Mouse (Mus musculus) left cerebral cortex, adult 8-10 months (tissue): ENCODE results near the gene Rtbdn. TPM values are rescaled to one million over a fixed set of nuclear protein-coding genes. Genes with fewer than 3 reads are reported as not detected.
A peak's percentile ranks its signal among the peaks of the same experiment; 100 is the strongest.

ENCODE experiments used
- DNase-seq, 2 experiments: peaks; one replicate each; pipeline ENCODE4 v3.0.0; 2022; ENCODE audit warnings: low spot score in 2 of 2
- microRNA-seq, 2 experiments: library from miRNA; unstranded; fragments of <30 nt; microRNA quantifications; one replicate each; pipeline ENCODE4 v1.2.0; 2022
- total RNA-seq, 4 experiments: library from RNA; stranded (reverse); gene quantifications; 2 replicates each; pipeline ENCODE4 v1.2.4; 2022

The Rtbdn gene
- total RNA-seq, 4 experiments from 2014 or later: 1.2 to 1.5 (median 1.3) TPM

DNA sequence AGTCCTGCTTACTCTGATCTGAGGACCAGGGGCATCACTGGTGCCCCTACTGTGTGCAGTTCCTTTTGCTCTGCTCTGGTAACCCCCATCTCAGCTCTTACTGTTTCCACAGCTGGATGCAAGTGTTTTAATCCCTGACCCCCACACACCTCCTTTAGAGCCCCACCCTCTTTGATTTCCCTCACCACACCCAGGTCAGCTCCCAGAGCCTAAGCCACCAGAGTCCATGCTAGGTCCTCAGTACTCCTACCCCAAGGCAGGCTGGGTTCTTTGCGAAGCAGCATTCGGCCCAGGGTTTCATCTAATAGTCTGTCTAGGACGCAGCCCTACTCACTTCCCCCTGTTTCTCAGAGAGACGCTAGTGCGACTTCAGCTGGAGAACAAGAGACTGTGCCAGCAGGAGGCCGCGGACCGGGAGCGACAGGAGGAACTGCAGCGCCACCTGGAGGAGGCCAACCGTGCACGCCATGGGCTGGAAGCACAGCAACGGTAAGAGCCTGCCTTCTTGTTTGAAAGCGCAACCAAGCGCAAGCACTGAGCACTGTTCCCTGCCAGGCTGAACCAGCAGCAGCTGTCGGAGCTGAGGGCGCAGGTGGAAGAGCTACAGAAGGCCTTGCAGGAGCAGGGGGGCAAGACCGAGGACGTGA lies 51.0 kb downstream of the Rtbdn start:
- peak; percentile 72 to 80 for DNase-seq

Small RNA genes lying within 50 kb of the gene (microRNA-seq; reads per million reads assigned to microRNA genes)
- gene Gm24197: 0 to 0.22 reads per million in 2 experiments

Other genes starting within 250 kb of the Rtbdn start
- 1 to 10 TPM; 2.2 to 4.5 (median 3.4) TPM for gene Lyl1, start 245.5 kb upstream of the Rtbdn start, total RNA-seq
- gene G430095P16Rik, start 224.0 kb upstream of the Rtbdn start, total RNA-seq: under 1 TPM in 1 of 4 experiments, not detected in 3; 0.55 TPM
- 100 to 1,000 TPM; 352 to 438 (median 370) TPM for gene Nfix, start 146.6 kb upstream of the Rtbdn start, total RNA-seq
- 1 to 10 TPM; 8.4 to 9.7 (median 8.9) TPM for gene Dand5, start 124.2 kb upstream of the Rtbdn start, total RNA-seq
- 10 to 100 TPM; 23.3 to 28.4 (median 24.7) TPM for gene Gadd45gip1, start 115.5 kb upstream of the Rtbdn start, total RNA-seq
- gene Rad23a, start 106.3 kb upstream of the Rtbdn start, total RNA-seq: 10 to 100 TPM; 72.4 to 90.1 (median 79.4) TPM
- 100 to 1,000 TPM; 333 to 426 (median 383) TPM for gene Calr, start 100.1 kb upstream of the Rtbdn start, total RNA-seq
- gene Farsa, start 90.0 kb upstream of the Rtbdn start, total RNA-seq: 10 to 100 TPM; 39.6 to 48.5 (median 43.7) TPM
- gene Syce2, start 74.9 kb upstream of the Rtbdn start, total RNA-seq: 1 to 10 TPM; 6.3 to 8.0 (median 6.8) TPM
- 10 to 100 TPM; 29.8 to 43.0 (median 36.5) TPM for gene Gcdh, start 53.1 kb upstream of the Rtbdn start, total RNA-seq
- not detected for gene Klf1, start 45.1 kb upstream of the Rtbdn start, total RNA-seq
- gene Dnase2a, start 38.4 kb upstream of the Rtbdn start, total RNA-seq: 10 to 100 TPM in 1 of 4 experiments, 1 to 10 TPM in 3; 5.0 to 12.2 (median 7.1) TPM
- gene Mast1, start 9.6 kb upstream of the Rtbdn start, total RNA-seq: 10 to 100 TPM; 69.1 to 76.7 (median 74.1) TPM
- gene Gm49661, start 22.4 kb downstream of the Rtbdn start, total RNA-seq: 1 to 10 TPM in 1 of 4 experiments, not detected in 3; 1.8 TPM
- gene Prdx2, start 22.6 kb downstream of the Rtbdn start, total RNA-seq: 100 to 1,000 TPM; 328 to 384 (median 347) TPM
- gene Rnaseh2a, start 22.8 kb downstream of the Rtbdn start, total RNA-seq: 10 to 100 TPM; 45.9 to 60.0 (median 49.6) TPM
- gene Junb, start 31.7 kb downstream of the Rtbdn start, total RNA-seq: 10 to 100 TPM; 39.3 to 88.9 (median 65.7) TPM
- 10 to 100 TPM in 2 of 4 experiments, 1 to 10 TPM in 2; 9.0 to 13.0 (median 10.3) TPM for gene Hook2, start 43.6 kb downstream of the Rtbdn start, total RNA-seq
- gene Best2, start 67.5 kb downstream of the Rtbdn start, total RNA-seq: not detected
- 100 to 1,000 TPM; 126 to 130 (median 127) TPM for gene Asna1, start 78.3 kb downstream of the Rtbdn start, total RNA-seq
- 100 to 1,000 TPM; 100 to 127 (median 115) TPM for gene Trir, start 79.8 kb downstream of the Rtbdn start, total RNA-seq
- 100 to 1,000 TPM; 134 to 186 (median 156) TPM for gene Tnpo2, start 89.9 kb downstream of the Rtbdn start, total RNA-seq
- 10 to 100 TPM; 20.1 to 22.0 (median 21.1) TPM for gene Fbxw9, start 113.1 kb downstream of the Rtbdn start, total RNA-seq
- gene Gm5741, start 121.0 kb downstream of the Rtbdn start, total RNA-seq: not detected
- gene Dhps, start 124.8 kb downstream of the Rtbdn start, total RNA-seq: 10 to 100 TPM; 63.5 to 75.3 (median 64.9) TPM
- gene Wdr83os, start 133.7 kb downstream of the Rtbdn start, total RNA-seq: 10 to 100 TPM; 51.1 to 64.5 (median 59.6) TPM
- gene Wdr83, start 134.3 kb downstream of the Rtbdn start, total RNA-seq: 10 to 100 TPM; 20.0 to 35.2 (median 26.5) TPM
- 10 to 100 TPM; 33.3 to 74.2 (median 49.2) TPM for gene Man2b1, start 136.3 kb downstream of the Rtbdn start, total RNA-seq
- 10 to 100 TPM in 1 of 4 experiments, 1 to 10 TPM in 3; 6.5 to 10.2 (median 8.2) TPM for gene Zfp791, start 176.1 kb downstream of the Rtbdn start, total RNA-seq
- not detected for gene Cks1brt, start 204.9 kb downstream of the Rtbdn start, total RNA-seq